Mouse (Mus musculus) heart, postnatal 36 days (tissue): ENCODE measurements around the gene Olfr510. TPM values are rescaled to one million over a fixed set of nuclear protein-coding genes. Genes with fewer than 3 reads are reported as not detected.
"Not testable (repeated sequence)": the region's sequence is repeated elsewhere in the genome, so short reads cannot be mapped to it uniquely, and the experiment has no call there.

ENCODE experiments used
- DNase-seq, 2 experiments: peaks; one replicate each; pipeline ENCODE4 v3.0.0; 2021 to 2022
- intact Hi-C: fragments of 180-260 bp; cut with DNase I; formaldehyde crosslinking; loops from one replicate; pipeline ENCODE4 v1.15.1; 2025
- total RNA-seq, 2 experiments: library from RNA; stranded (reverse); gene quantifications; 2 replicates each; pipeline ENCODE4 v1.2.3; 2021

The Olfr510 gene
- not detected for total RNA-seq

GRCm38 (mm10) chr7:108666118-108666517 is at the start of gene Olfr510:
Gene Olfr510 (plus strand): TSS chr7:108666418.
- intact Hi-C loops, result no loop called here
- no peak for DNase-seq

GRCm38 (mm10) chr7:108616781-108617180 is 49.4 kb upstream of the Olfr510 start:
- intact Hi-C loops, DNase-seq: not testable (repeated sequence)

GRCm38 (mm10) chr7:108621514-108621913 is 44.7 kb upstream of the Olfr510 start, which contains the start of gene Olfr507:
Gene Olfr507 (plus strand): TSS chr7:108621814.
- intact Hi-C loops, result no loop called here
- DNase-seq, result no peak

GRCm38 (mm10) chr7:108629694-108630093 is 36.5 kb upstream of the Olfr510 start, which contains the start of gene Olfr508:
Gene Olfr508 (plus strand): TSS chr7:108629994.
- intact Hi-C loops, result no loop called here
- no peak for DNase-seq

- intact Hi-C loops, result no loop called here
- no peak for DNase-seq
Observed at GRCm38 (mm10) chr7:108651806-108652205, 14.4 kb upstream of the Olfr510 start, which contains the start of gene Olfr509. Gene Olfr509 (minus strand): TSS chr7:108651906.

GRCm38 (mm10) chr7:108662419-108662818 is 3.8 kb upstream of the Olfr510 start:
- intact Hi-C loops, result no loop called here
- DNase-seq, result no peak

- intact Hi-C loops, result no loop called here
- DNase-seq, result no peak
Observed at GRCm38 (mm10) chr7:108671058-108671457, 4.8 kb downstream of the Olfr510 start.

GRCm38 (mm10) chr7:108678886-108679285 is 12.7 kb downstream of the Olfr510 start:
- DNase-seq, result no peak
- intact Hi-C loops, result no loop called here

- intact Hi-C loops, result no loop called here
- no peak for DNase-seq
Observed at GRCm38 (mm10) chr7:108713020-108713419, 46.8 kb downstream of the Olfr510 start, which contains the start of gene Olfr512. Gene Olfr512 (plus strand): TSS chr7:108713320.

Other genes starting within 250 kb of the Olfr510 start
- not detected for gene Olfr497, start 246.0 kb upstream of the Olfr510 start, total RNA-seq
- gene Olfr498, start 201.1 kb upstream of the Olfr510 start, total RNA-seq, result not detected
- not detected for gene Olfr502, start 141.4 kb upstream of the Olfr510 start, total RNA-seq
- not detected for gene Olfr503, start 121.9 kb upstream of the Olfr510 start, total RNA-seq
- not detected for gene Olfr504, start 100.6 kb upstream of the Olfr510 start, total RNA-seq
- not detected for gene Olfr506, start 55.6 kb upstream of the Olfr510 start, total RNA-seq
- gene Olfr507, start 44.6 kb upstream of the Olfr510 start, total RNA-seq, result not detected
- gene Olfr508, start 36.4 kb upstream of the Olfr510 start, total RNA-seq, result not detected
- gene Olfr509, start 14.5 kb upstream of the Olfr510 start, total RNA-seq, result not detected
- gene Olfr512, start 46.9 kb downstream of the Olfr510 start, total RNA-seq, result not detected
- not detected for gene Olfr513, start 84.6 kb downstream of the Olfr510 start, total RNA-seq
- not detected for gene Olfr514, start 159.6 kb downstream of the Olfr510 start, total RNA-seq
- gene Olfr516, start 184.1 kb downstream of the Olfr510 start, total RNA-seq, result not detected
- not detected for gene Olfr517, start 206.0 kb downstream of the Olfr510 start, total RNA-seq
- gene Olfr518, start 218.6 kb downstream of the Olfr510 start, total RNA-seq, result not detected
- gene Olfr519, start 228.0 kb downstream of the Olfr510 start, total RNA-seq, result not detected